Mouse (Mus musculus) CH12.LX (cell line): ENCODE results near the gene Tmem223.
A peak's percentile ranks its signal among the peaks of the same experiment; 100 is the strongest.

Experiments used
- BHLHE40 ChIP-seq: IDR thresholded peaks from 2 replicates; pipeline ENCODE4 v1.6.1; 2011; ENCODE audit warnings: mild to moderate bottlenecking, low read depth, low read length, improper control_type of control experiment
- CTCF ChIP-seq, 2 experiments: IDR thresholded peaks in 1 of 2; conservative IDR thresholded peaks in 1 of 2; 2 replicates each; pipeline ENCODE4 v1.5.1; 2011 to 2012; ENCODE audit warnings: low read depth in 2 of 2, low read length in 2 of 2, improper control_type of control experiment in 1 of 2, inconsistent platforms in 1 of 2, mild to moderate bottlenecking in 1 of 2, moderate library complexity in 1 of 2
- EP300 ChIP-seq: IDR thresholded peaks from 2 replicates; pipeline ENCODE4 v1.6.1; 2011; ENCODE audit warnings: low read length, improper control_type of control experiment
- HCFC1 ChIP-seq: IDR thresholded peaks from 2 replicates; pipeline ENCODE4 v1.6.1; 2012; ENCODE audit warnings: low read depth, mild to moderate bottlenecking, inconsistent platforms, low read length, improper control_type of control experiment
- JUN ChIP-seq: IDR thresholded peaks from 2 replicates; pipeline ENCODE4 v1.6.1; 2011; ENCODE audit warnings: low read depth, mild to moderate bottlenecking, low read length, improper control_type of control experiment, moderate library complexity; ENCODE audit not compliant: insufficient read depth
- KAT2A ChIP-seq: IDR thresholded peaks from 2 replicates; pipeline ENCODE4 v1.6.1; 2012; ENCODE audit warnings: low read length, improper control_type of control experiment, inconsistent platforms; ENCODE audit not compliant: insufficient replicate concordance
- MEF2A ChIP-seq: IDR thresholded peaks from 2 replicates; pipeline ENCODE4 v1.6.1; 2014; ENCODE audit warnings: low read depth, mild to moderate bottlenecking, inconsistent platforms, low read length, improper control_type of control experiment, borderline replicate concordance
- NELFE ChIP-seq: IDR thresholded peaks from 2 replicates; pipeline ENCODE4 v1.6.1; 2011; ENCODE audit warnings: low read depth, low read length, improper control_type of control experiment
- PAX5 ChIP-seq: IDR thresholded peaks from 2 replicates; pipeline ENCODE4 v1.6.1; 2012; ENCODE audit warnings: low read length, inconsistent platforms, mixed read lengths
- POLR2A ChIP-seq: IDR thresholded peaks from 2 replicates; pipeline ENCODE4 v1.6.1; 2011; ENCODE audit warnings: low read depth, mild to moderate bottlenecking, improper control_type of control experiment, low read length
- RCOR1 ChIP-seq: conservative IDR thresholded peaks from 2 replicates; pipeline ENCODE4 v1.6.1; 2012; ENCODE audit warnings: low read depth, mild to moderate bottlenecking, inconsistent platforms, low read length, improper control_type of control experiment
- SMC3 ChIP-seq: IDR thresholded peaks from 2 replicates; pipeline ENCODE4 v1.6.1; 2011; ENCODE audit warnings: low read depth, low read length, improper control_type of control experiment
- USF2 ChIP-seq: conservative IDR thresholded peaks from 2 replicates; pipeline ENCODE4 v1.6.1; 2011; ENCODE audit warnings: low read depth, low read length, improper control_type of control experiment
- ZMIZ1 ChIP-seq: IDR thresholded peaks from 2 replicates; pipeline ENCODE4 v1.6.1; 2012; ENCODE audit warnings: low read depth, mild to moderate bottlenecking, inconsistent platforms, low read length, improper control_type of control experiment

GRCm38 (mm10) chr19:8818801-8819595 lies 48.2 kb downstream of the Tmem223 start, which contains the start of gene Ttc9c:
- TF ChIP-seq NELFE = peak; percentile 91
- TF ChIP-seq HCFC1 = peak; percentile 72
- peak; percentile 61 for TF ChIP-seq BHLHE40
- no peak for TF ChIP-seq PAX5
- TF ChIP-seq RCOR1 = no peak
- no peak for TF ChIP-seq CTCF (conservative IDR thresholded peaks at IDR 0.05 in 1 of 2, IDR thresholded peaks at IDR 0.05 in 1 of 2; ENCODE audit: low read depth in 2 of 2, low read length in 2 of 2)
- 0 out of 2 replicates have a peak, but pooled peaks have one; percentile 65 for TF ChIP-seq KAT2A
- peak; percentile 92 for TF ChIP-seq ZMIZ1
- peak; percentile 8; the same call in 1 of the 2 replicates for TF ChIP-seq SMC3
- TF ChIP-seq POLR2A = peak; percentile 90
- TF ChIP-seq MEF2A = peak; percentile 14; the same call in 1 of the 2 replicates
- no peak for TF ChIP-seq EP300
- no peak for TF ChIP-seq JUN
- no peak for TF ChIP-seq USF2
